Mouse (Mus musculus): ENCODE data around the gene Nf1. TPM values are rescaled to one million over a fixed set of nuclear protein-coding genes. Genes with fewer than 3 reads are reported as not detected.

Gene Nf1
- polyA plus RNA-seq, 1 experiment from 2014 or later: 2.5 TPM

DNA sequence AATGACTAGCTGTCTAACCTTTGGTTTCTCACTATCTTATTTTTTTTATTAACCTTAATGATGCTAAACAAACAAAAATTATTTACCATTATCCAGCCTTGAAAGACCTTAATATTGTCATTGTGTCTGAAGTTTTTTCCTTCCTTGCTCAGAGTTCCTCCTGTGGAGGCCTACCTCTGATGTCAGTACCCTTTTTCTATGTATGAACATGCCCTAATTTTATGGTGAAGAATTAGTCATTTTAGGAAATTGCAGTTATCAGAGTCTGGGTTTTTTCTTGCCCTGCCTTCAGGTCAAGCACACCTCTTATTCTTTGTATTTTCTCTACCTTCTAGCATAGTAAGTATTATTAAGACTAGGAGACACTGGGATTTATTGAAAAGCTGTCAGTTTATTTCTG, 145.2 kb downstream of the Nf1 start:
- no peak for ATAC-seq
- Histone ChIP-seq H3K27ac (no peak overlapping the region), H3K4me2 (no peak overlapping the region), H3K9me3 (replicated peaks) (no peaks in the 10 kb centered on the region), H3K9ac (no peak overlapping the region), H3K4me3 (no peak overlapping the region), H3K4me1 (no peaks in the 10 kb centered on the region), H3K27me3 (replicated peaks) (no peaks in the 10 kb centered on the region), H3K36me3 (peaks cover 8% of the 10 kb centered on the region; the same call in 1 of the 2 replicates)

DNA sequence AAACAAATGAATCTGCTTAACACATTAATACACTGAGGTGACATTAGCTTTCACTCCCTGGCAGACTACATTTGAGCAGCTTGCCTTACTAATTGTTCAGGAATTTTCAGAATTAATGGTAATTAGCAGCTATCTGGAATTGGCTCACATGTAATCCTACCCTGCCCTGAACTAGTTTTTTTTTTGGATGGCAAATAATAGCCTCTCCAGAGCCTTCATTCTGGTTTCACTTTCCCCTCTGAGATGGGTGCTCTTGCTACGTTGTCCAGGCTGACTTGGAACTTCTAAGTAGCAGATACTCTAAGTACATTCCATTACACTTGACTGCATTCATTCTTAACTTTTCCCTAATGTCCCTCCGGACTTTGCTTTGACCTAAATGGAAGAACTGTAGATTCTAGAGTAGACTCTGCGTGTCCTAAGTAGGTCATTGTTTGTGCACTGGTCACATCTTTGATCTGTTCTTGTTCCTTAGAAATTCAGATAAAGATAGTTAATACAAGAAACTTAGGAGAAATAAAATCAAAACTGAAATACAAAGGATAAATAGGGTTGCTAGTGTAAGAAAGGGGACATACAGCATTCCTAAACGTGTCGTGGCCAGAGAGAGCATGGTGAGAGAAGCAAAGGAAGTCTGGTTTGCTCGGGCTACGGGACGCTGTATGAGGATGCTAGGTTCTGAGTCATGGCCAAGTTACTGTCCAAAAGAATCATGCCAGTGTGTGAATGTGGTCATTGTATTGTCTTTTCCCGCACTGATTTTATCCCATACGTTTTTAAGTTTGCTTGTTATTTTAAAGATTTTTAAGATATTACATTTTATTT, 155.7 kb downstream of the Nf1 start:
- ATAC-seq: no peak
- no peak overlapping the region for H3K9ac ChIP-seq
- 75% methylated on average over 10 of the region's 10 CpGs for WGBS (ENCODE audit: insufficient replicate concordance)
- no peaks in the 10 kb centered on the region for H3K27me3 ChIP-seq (replicated peaks)
- no peaks in the 10 kb centered on the region for H3K9me3 ChIP-seq (replicated peaks)
- no peak overlapping the region for H3K4me3 ChIP-seq
- 0 out of 2 replicates have a peak, but pooled peaks cover 3% of the 10 kb centered on the region for H3K36me3 ChIP-seq
- H3K4me1 ChIP-seq: no peaks in the 10 kb centered on the region
- no peak overlapping the region for H3K27ac ChIP-seq
- H3K4me2 ChIP-seq: no peak overlapping the region

DNA sequence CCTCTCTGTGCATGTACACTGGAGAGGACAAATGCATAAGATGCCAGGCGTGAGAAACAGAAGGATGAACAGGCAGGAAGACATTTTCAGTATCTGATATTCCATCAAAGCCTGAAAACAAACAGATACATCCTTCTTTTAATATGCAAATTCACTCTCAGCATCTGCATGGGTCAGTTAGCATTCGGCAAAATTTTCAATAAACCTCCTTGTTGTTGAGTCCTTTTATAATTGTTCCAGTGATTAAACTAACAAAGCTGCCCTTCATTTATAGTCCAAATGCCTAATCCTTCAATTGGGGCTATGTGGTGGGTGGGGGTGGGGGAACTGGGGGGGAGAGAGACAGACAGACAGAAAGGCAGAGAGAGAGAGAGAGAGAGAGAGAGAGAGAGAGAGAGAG, 163.4 kb downstream of the Nf1 start:
- H3K4me2 ChIP-seq: no peak overlapping the region
- peaks cover 6% of the 10 kb centered on the region; the same call in 1 of the 2 replicates for H3K4me1 ChIP-seq
- no peak overlapping the region for H3K9ac ChIP-seq
- H3K36me3 ChIP-seq: no peaks in the 10 kb centered on the region
- ATAC-seq: no peak
- no peak overlapping the region for H3K4me3 ChIP-seq
- WGBS (ENCODE audit: insufficient replicate concordance): 75% methylated on average over 2 of the region's 2 CpGs
- H3K9me3 ChIP-seq (replicated peaks): no peaks in the 10 kb centered on the region
- no peak overlapping the region for H3K27ac ChIP-seq
- no peaks in the 10 kb centered on the region for H3K27me3 ChIP-seq (replicated peaks)

DNA sequence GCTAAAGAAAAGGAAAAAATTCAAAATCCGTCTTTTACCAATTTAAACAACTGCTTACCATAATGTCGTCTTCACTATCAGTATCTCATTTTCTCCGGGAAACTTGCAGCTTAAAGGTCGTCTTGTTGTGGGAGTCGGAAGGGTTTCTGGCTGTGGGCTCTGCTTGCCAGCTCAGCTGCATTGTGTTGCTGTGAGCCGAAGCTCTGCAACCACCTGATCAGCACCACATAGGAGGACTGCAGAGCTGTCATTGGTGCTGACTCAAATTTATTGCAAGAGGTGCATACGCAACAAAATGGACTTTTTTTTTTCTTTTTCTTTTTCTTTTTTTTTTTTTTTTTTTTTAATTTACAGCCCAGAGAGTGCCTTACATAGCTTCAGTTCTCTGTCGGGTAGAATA, 164.4 kb downstream of the Nf1 start, which contains the start of gene Omg:
Gene Omg, minus strand, starts transcription at position 240 of the 400 bp plus-strand sequence.
- WGBS (ENCODE audit: insufficient replicate concordance): 69% methylated on average over 8 of the region's 8 CpGs
- Histone ChIP-seq H3K27me3 (replicated peaks) (no peaks in the 10 kb centered on the region), H3K27ac (no peak within 1 kb of the TSS), H3K9me3 (replicated peaks) (no peaks in the 10 kb centered on the region), H3K9ac (no peak within 1 kb of the TSS), H3K4me2 (no peak within 1 kb of the TSS), H3K4me3 (no peak within 1 kb of the TSS), H3K4me1 (peaks cover 6% of the 10 kb centered on the region; the same call in 1 of the 2 replicates), H3K36me3 (no peaks in the 10 kb centered on the region)
- no peak for ATAC-seq

DNA sequence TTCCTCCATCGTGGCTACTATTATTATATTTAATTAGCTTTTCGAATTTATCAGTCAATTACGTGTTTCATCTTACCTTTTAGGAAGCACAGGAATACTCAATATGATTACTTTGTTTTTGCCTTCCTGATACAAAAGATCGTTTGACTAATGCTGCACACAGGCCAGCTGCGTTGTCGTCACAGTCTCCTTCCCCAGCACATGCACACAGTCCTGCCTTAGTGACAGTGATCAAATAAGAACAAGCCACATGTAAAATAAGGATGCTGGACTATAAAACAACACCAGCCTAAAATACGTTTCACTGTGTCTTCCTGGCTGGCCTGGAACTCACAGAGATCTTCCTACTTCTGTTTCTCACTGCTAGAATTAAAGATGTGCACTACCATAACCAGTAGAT, 165.0 kb downstream of the Nf1 start:
- Histone ChIP-seq H3K4me3 (no peak overlapping the region), H3K4me2 (no peak overlapping the region), H3K9ac (no peak overlapping the region), H3K4me1 (peaks cover 6% of the 10 kb centered on the region; the same call in 1 of the 2 replicates), H3K9me3 (replicated peaks) (no peaks in the 10 kb centered on the region), H3K36me3 (no peaks in the 10 kb centered on the region), H3K27ac (no peak overlapping the region), H3K27me3 (replicated peaks) (no peaks in the 10 kb centered on the region)
- ATAC-seq: no peak
- WGBS (ENCODE audit: insufficient replicate concordance): 74% methylated on average over 7 of the region's 7 CpGs

DNA sequence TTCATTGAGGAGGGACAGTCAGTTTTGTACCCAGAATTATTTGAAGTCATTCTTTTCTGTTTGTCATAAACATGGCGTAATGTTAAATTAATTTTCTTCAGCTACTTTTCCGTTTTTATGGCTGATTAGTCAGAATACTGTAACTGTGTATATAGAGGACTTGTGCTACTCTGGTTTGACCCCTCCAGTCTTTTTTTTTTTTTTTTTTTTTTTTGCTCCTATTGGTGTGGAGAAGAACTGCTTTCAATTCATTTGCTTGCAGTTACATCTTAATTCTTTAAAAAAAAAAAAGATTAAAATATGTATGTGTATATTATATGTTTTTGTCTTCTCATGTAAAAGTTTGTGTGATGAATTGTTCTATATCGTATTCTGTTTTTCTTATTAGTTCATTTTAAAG, 172.5 kb downstream of the Nf1 start:
- Histone ChIP-seq H3K4me1 (0 out of 2 replicates have a peak, but pooled peaks cover 4% of the 10 kb centered on the region), H3K27me3 (replicated peaks) (no peaks in the 10 kb centered on the region), H3K4me3 (no peak overlapping the region), H3K9me3 (replicated peaks) (no peaks in the 10 kb centered on the region), H3K9ac (no peak overlapping the region), H3K27ac (no peak overlapping the region), H3K4me2 (no peak overlapping the region), H3K36me3 (peaks cover 8% of the 10 kb centered on the region)
- 76% methylated on average over 3 of the region's 3 CpGs for WGBS (ENCODE audit: insufficient replicate concordance)
- ATAC-seq: no peak

DNA sequence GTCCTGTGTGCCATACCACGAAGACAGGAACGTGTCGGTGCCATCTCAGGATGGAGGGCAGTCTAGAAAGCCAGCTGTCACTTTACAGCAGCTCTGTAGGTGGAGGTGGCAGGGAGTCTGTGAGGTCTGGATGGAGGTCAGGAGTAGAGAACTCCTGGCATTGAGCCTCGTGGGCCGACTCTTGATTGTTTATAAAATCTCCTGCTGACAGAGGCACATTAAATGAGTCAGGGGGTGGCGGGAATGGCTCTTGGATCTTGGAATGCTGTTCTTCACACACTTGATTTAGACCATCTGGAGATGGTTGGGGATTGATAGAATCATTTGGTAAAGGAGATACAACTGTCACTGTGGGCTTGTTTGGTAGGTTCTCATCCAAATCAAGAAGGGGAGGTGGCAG, 175.8 kb downstream of the Nf1 start:
- H3K4me2 ChIP-seq: no peak overlapping the region
- 79% methylated on average over 6 of the region's 6 CpGs for WGBS (ENCODE audit: insufficient replicate concordance)
- H3K4me1 ChIP-seq: peaks cover 20% of the 10 kb centered on the region
- H3K36me3 ChIP-seq: peaks cover 8% of the 10 kb centered on the region
- H3K9ac ChIP-seq: no peak overlapping the region
- no peak for ATAC-seq
- no peaks in the 10 kb centered on the region for H3K27me3 ChIP-seq (replicated peaks)
- H3K27ac ChIP-seq: no peak overlapping the region
- no peak overlapping the region for H3K4me3 ChIP-seq
- H3K9me3 ChIP-seq (replicated peaks): no peaks in the 10 kb centered on the region

DNA sequence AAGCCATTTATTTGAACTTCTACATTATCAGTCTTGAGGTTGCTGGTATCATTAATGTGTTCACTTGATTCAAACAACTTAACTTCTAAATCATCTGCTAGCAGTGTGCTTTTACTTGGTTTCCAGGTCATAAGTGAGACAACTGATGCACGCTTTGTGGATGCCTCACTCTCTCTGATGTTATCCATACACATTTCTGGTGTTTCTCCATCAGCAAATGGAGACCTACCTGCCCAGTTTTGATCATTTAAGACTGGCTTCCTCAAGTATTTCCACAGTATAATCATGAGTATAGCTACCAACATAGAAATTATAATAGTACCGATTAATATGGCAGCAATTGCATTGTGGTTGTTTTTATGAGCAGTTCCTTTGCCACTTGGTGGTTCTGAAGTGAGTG, 176.3 kb downstream of the Nf1 start:
- H3K36me3 ChIP-seq: peaks cover 8% of the 10 kb centered on the region

DNA sequence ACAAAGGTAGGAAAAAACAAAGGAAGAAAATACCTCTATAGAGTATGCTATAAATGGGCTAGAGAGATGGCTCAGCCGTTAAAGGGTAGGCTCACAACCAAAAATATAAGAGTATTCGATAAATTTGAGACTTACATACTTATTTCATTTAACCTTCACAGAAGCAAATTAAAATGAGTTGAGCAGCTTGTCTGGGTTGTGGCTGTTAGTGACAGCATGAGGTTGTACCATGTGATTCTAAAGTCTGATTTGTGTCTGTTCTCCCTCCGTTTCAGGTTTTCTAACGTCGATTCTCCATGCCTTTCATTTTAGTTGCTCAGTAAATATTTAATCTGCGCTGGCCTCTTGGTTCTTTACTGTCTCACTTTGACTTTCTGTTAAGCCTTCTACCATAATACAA, 179.8 kb downstream of the Nf1 start:
- Histone ChIP-seq H3K4me2 (peak overlapping the region; percentile 22; the same call in 1 of the 2 replicates), H3K27ac (no peak overlapping the region), H3K9ac (no peak overlapping the region), H3K27me3 (replicated peaks) (no peaks in the 10 kb centered on the region), H3K9me3 (replicated peaks) (no peaks in the 10 kb centered on the region), H3K4me3 (no peak overlapping the region), H3K4me1 (peaks cover 30% of the 10 kb centered on the region), H3K36me3 (peaks cover 5% of the 10 kb centered on the region)
- 61% methylated on average over 6 of the region's 6 CpGs for WGBS (ENCODE audit: insufficient replicate concordance)
- no peak for ATAC-seq

More for the DNA sequence above, 176.3 kb downstream of the Nf1 start:
- Histone ChIP-seq H3K27ac (no peak overlapping the region), H3K9me3 (replicated peaks) (no peaks in the 10 kb centered on the region), H3K4me3 (no peak overlapping the region), H3K4me2 (no peak overlapping the region), H3K27me3 (replicated peaks) (no peaks in the 10 kb centered on the region), H3K9ac (no peak overlapping the region), H3K4me1 (peaks cover 20% of the 10 kb centered on the region)
- WGBS (ENCODE audit: insufficient replicate concordance): 72% methylated on average over 2 of the region's 2 CpGs
- no peak for ATAC-seq

DNA sequence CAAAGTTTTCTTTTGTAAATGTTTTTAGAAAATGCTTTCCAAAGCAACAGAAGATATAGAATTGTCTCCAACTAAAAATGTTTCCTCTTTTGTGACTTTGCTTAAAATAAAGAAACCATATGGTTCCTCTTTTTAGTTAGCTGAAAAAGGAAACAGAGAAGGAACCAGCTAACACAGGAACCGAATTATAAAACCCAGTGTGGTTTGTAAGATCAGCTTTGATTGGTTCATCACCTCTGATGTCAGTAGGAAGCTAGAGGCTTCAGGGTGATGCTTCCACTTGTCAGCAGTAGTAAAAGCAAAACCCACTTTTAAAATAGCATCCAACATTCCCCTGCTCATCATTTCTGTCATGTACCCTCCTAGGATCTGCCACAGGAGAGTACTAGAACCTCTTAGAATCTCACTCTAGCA, 180.4 kb downstream of the Nf1 start:
- Histone ChIP-seq H3K9ac (no peak overlapping the region), H3K4me1 (peaks cover 36% of the 10 kb centered on the region), H3K36me3 (peaks cover 5% of the 10 kb centered on the region), H3K27ac (0 out of 2 replicates have a peak overlapping the region, but pooled peaks have one; percentile 8), H3K27me3 (replicated peaks) (no peaks in the 10 kb centered on the region), H3K4me2 (0 out of 2 replicates have a peak overlapping the region, but pooled peaks have one; percentile 18), H3K4me3 (no peak overlapping the region), H3K9me3 (replicated peaks) (no peaks in the 10 kb centered on the region)
- WGBS (ENCODE audit: insufficient replicate concordance): 13% methylated on average over 1 of the region's 1 CpGs
- ATAC-seq: no peak

DNA sequence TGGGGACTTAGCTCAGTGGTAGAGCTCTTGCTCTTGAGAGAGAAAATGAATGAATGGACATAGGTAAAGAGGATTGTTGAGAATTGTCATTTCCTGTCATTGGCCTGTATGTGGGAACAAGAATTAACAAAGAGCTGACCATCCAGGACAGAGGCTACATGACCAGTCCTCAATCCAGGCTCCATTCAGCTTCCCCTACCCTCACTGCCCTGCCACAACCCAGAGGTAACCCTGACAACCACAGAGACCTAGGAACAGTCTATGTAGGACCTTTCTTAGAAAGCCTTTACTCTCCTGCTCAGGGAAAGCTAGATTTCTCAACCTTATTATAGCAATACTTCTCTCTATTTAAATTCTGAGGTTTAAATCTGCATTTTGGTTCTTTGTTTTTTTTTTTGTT, 181.3 kb downstream of the Nf1 start:
- ATAC-seq: no peak

DNA sequence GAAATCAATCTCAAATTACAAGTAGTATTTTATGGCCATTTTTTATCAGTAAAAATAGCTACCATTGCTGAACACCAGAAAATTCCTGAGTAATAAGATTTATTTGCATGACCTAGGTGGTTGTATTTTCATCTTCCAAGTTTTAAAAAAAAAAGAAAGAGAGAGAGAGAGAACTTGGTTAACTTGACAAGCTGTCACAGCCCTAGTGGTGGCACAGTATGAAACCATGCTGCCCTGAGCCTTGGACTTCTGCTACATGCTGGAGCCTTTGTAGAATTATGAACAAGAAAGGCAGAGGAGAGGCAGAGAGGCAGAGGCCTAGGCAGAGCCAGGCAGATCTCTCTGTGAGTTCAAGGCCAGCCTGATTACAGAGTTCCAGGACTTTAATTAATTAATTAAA, 182.4 kb downstream of the Nf1 start:
- peaks cover 42% of the 10 kb centered on the region for H3K4me1 ChIP-seq
- no peak overlapping the region for H3K27ac ChIP-seq
- ATAC-seq: no peak
- 0 out of 2 replicates have a peak overlapping the region, but pooled peaks have one; percentile 12 for H3K9ac ChIP-seq
- H3K36me3 ChIP-seq: no peaks in the 10 kb centered on the region
- H3K9me3 ChIP-seq (replicated peaks): no peaks in the 10 kb centered on the region
- H3K4me2 ChIP-seq: peak overlapping the region; percentile 57; the same call in 1 of the 2 replicates
- H3K4me3 ChIP-seq: peak overlapping the region; percentile 28; the same call in 1 of the 2 replicates
- H3K27me3 ChIP-seq (replicated peaks): no peaks in the 10 kb centered on the region

More for the DNA sequence above, 181.3 kb downstream of the Nf1 start:
- H3K27ac ChIP-seq: no peak overlapping the region
- 0 out of 2 replicates have a peak overlapping the region, but pooled peaks have one; percentile 8 for H3K4me2 ChIP-seq
- H3K9me3 ChIP-seq (replicated peaks): no peaks in the 10 kb centered on the region
- peaks cover 37% of the 10 kb centered on the region for H3K4me1 ChIP-seq
- H3K9ac ChIP-seq: no peak overlapping the region
- no peak overlapping the region for H3K4me3 ChIP-seq
- H3K36me3 ChIP-seq: no peaks in the 10 kb centered on the region; the same call in 1 of the 2 replicates
- no peaks in the 10 kb centered on the region for H3K27me3 ChIP-seq (replicated peaks)

All from liver, embryonic 12.5 days (tissue).